Mouse (Mus musculus) natural killer cell, adult 2 months (primary cell): ENCODE data around the gene Aldh9a1.

Experiments used
- DNase-seq, 2 experiments: peaks; one replicate each; pipeline ENCODE4 v3.0.0; 2022; ENCODE audit warnings: low spot score in 2 of 2

The Aldh9a1 gene

GRCm38 (mm10) chr1:167384156-167384555 lies 34.4 kb downstream of the Aldh9a1 start:
- no peak for DNase-seq

- DNase-seq, result no peak
These were observed 35.4 kb downstream of the Aldh9a1 start for GRCm38 (mm10) chr1:167385211-167385610.

- DNase-seq, result no peak
These were observed 35.8 kb downstream of the Aldh9a1 start for GRCm38 (mm10) chr1:167385636-167386035.

GRCm38 (mm10) chr1:167386466-167386865 lies 36.7 kb downstream of the Aldh9a1 start:
- DNase-seq, result no peak

GRCm38 (mm10) chr1:167387310-167387709 lies 37.5 kb downstream of the Aldh9a1 start:
- no peak for DNase-seq

- DNase-seq, result no peak
These were observed 38.0 kb downstream of the Aldh9a1 start for GRCm38 (mm10) chr1:167387796-167388195.

- no peak for DNase-seq
These were observed 38.8 kb downstream of the Aldh9a1 start for GRCm38 (mm10) chr1:167388571-167388970.

- no peak for DNase-seq
These were observed 39.8 kb downstream of the Aldh9a1 start for GRCm38 (mm10) chr1:167389584-167389983.

- DNase-seq, result no peak
These were observed 40.6 kb downstream of the Aldh9a1 start for GRCm38 (mm10) chr1:167390381-167390780.

GRCm38 (mm10) chr1:167391241-167391640 lies 41.5 kb downstream of the Aldh9a1 start:
- DNase-seq, result no peak

- DNase-seq, result no peak
These were observed 42.3 kb downstream of the Aldh9a1 start for GRCm38 (mm10) chr1:167392031-167392640.

- no peak for DNase-seq
These were observed 42.9 kb downstream of the Aldh9a1 start for GRCm38 (mm10) chr1:167392687-167393086.

GRCm38 (mm10) chr1:167393281-167393680 lies 43.5 kb downstream of the Aldh9a1 start:
- no peak for DNase-seq

- peak; percentile 89 to 93 for DNase-seq
These were observed 44.1 kb downstream of the Aldh9a1 start, which contains the start of gene Mgst3 for GRCm38 (mm10) chr1:167393683-167394492. Gene Mgst3 (minus strand): TSS chr1:167393841.

- DNase-seq, result no peak
These were observed 55.4 kb downstream of the Aldh9a1 start for GRCm38 (mm10) chr1:167405237-167405636.

- no peak for DNase-seq
These were observed 59.8 kb downstream of the Aldh9a1 start for GRCm38 (mm10) chr1:167409601-167410000.

GRCm38 (mm10) chr1:167411991-167412715 lies 62.4 kb downstream of the Aldh9a1 start:
- DNase-seq, result no peak

- peak; percentile 47 to 53 for DNase-seq
These were observed 65.1 kb downstream of the Aldh9a1 start for GRCm38 (mm10) chr1:167414846-167415245.
